Mouse (Mus musculus) T-cell, adult 2 months (primary cell): ENCODE results near the gene Scaf4.

Experiments
- DNase-seq: peaks from one replicate; pipeline ENCODE4 v3.0.0; 2022; ENCODE audit warnings: low spot score

Gene Scaf4

GRCm38 (mm10) chr16:90283905-90284891, at the start of gene Scaf4:
TSS of gene Scaf4 (minus strand) at chr16:90284503.
- DNase-seq, result peak; percentile 91

GRCm38 (mm10) chr16:90332553-90332952, 48.2 kb upstream of the Scaf4 start:
- no peak for DNase-seq

GRCm38 (mm10) chr16:90330979-90331378, 46.7 kb upstream of the Scaf4 start:
- DNase-seq, result no peak

GRCm38 (mm10) chr16:90329511-90329910, 45.2 kb upstream of the Scaf4 start:
- no peak for DNase-seq

- peak; percentile 57 for DNase-seq
Observed at GRCm38 (mm10) chr16:90322850-90323528, 38.7 kb upstream of the Scaf4 start.

GRCm38 (mm10) chr16:90319321-90319720, 35.0 kb upstream of the Scaf4 start:
- no peak for DNase-seq

GRCm38 (mm10) chr16:90318372-90318926, 34.1 kb upstream of the Scaf4 start:
- DNase-seq, result no peak

- DNase-seq, result no peak
Observed at GRCm38 (mm10) chr16:90317777-90318176, 33.5 kb upstream of the Scaf4 start.

- DNase-seq, result no peak
Observed at GRCm38 (mm10) chr16:90315881-90316280, 31.6 kb upstream of the Scaf4 start.

- no peak for DNase-seq
Observed at GRCm38 (mm10) chr16:90312449-90313082, 28.3 kb upstream of the Scaf4 start.

- no peak for DNase-seq
Observed at GRCm38 (mm10) chr16:90310488-90311135, 26.3 kb upstream of the Scaf4 start.

- DNase-seq, result no peak
Observed at GRCm38 (mm10) chr16:90309784-90310183, 25.5 kb upstream of the Scaf4 start.

GRCm38 (mm10) chr16:90303988-90304299, 19.6 kb upstream of the Scaf4 start:
- no peak for DNase-seq

GRCm38 (mm10) chr16:90303286-90303987, 19.1 kb upstream of the Scaf4 start:
- no peak for DNase-seq

- DNase-seq, result no peak
Observed at GRCm38 (mm10) chr16:90301706-90302105, 17.4 kb upstream of the Scaf4 start.

- no peak for DNase-seq
Observed at GRCm38 (mm10) chr16:90300896-90301295, 16.6 kb upstream of the Scaf4 start.

GRCm38 (mm10) chr16:90299591-90299990, 15.3 kb upstream of the Scaf4 start:
- DNase-seq, result no peak

GRCm38 (mm10) chr16:90298426-90299300, 14.4 kb upstream of the Scaf4 start:
- no peak for DNase-seq

- no peak for DNase-seq
Observed at GRCm38 (mm10) chr16:90297479-90298425, 13.4 kb upstream of the Scaf4 start.
